Comparison of ENCODE assay signal across 27 mouse cellular contexts in the genomic region with DNA sequence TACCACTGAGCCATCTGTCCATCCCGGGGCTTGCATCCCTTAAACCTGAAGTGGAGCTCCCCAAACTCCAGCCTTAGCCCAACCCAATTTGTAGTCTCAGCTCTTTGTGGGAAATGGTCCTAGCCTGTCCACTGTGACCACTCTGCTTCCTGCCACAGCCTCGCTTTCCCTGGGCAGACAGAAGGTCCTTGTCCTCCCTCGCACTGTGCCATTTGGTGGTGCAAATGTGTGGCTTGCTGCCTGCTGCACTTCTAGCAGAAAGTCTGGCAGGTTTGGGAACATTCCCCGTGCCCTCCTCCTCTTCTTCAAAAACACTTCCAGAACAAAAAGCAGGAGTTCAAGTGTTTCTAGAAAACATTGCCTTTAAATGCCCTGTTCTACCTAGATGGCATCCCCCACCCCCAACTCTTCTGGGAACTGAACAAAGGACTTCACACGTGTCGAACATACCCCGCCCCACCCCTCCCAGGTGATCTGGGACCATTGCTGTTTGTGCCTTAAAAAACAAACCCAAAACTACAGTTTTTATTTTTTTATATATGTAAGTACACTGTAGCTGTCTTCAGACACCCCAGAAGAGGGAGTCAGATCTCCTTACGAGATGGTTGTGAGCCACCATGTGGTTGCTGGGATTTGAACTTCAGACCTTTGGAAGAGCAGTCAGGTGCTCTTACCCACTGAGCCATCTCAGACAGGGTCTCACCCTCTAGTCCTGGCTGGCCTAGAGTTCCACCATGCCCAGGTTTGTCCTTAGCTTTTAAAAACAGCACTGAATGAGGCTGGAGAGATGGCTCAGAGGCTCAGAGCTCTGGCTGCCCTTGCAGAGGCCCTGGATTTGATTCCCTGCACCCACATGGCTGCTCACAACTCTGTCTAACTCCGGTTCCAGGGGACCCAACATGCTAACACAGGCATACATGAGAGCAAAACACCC. TPM values are rescaled to one million over a fixed set of nuclear protein-coding genes. Genes with fewer than 3 reads are reported as not detected.
DNase-seq lines count a peak whose midpoint lies in the region; ATAC-seq and TF ChIP-seq lines count a peak whose summit lies in the region.
"Had no signal": no experiment of that assay in that cellular context is flagged by ENCODE, and none has a peak within 500 bp of the region (broad histone marks: within the 10 kb centered on the region; RNA-seq: fewer than 3 reads in every experiment).

No protein-coding gene starts in this region.

- intact Hi-C loops in left cerebral cortex, postnatal 4 days (cut with DNase I): no loop called here

- WGBS in lung, postnatal 0 days: 40% methylated on average over 9 of the region's 9 CpGs
- 44% methylated on average over 9 of the region's 9 CpGs for WGBS in limb, embryonic 15.5 days
- WGBS in liver, postnatal 0 days (ENCODE audit: insufficient replicate concordance): 67% methylated on average over 9 of the region's 9 CpGs

- no peak for TF ChIP-seq EP300 in lung, postnatal 0 days (IDR thresholded peaks at IDR 0.05)
- no peak for TF ChIP-seq EP300 in liver, postnatal 0 days (IDR thresholded peaks at IDR 0.05; ENCODE audit: low read depth)

- no peak for ATAC-seq in lung, postnatal 0 days
- no peak for ATAC-seq in limb, embryonic 15.5 days (ENCODE audit: insufficient number of reproducible peaks, low FRiP score, low TSS enrichment, low read depth)
- ATAC-seq in liver, postnatal 0 days: no peak
- ATAC-seq: midbrain, embryonic 16.5 days had no signal

- H3K36me3 ChIP-seq in lung, postnatal 0 days (ENCODE audit: insufficient read depth, low read length): no peaks in the 10 kb centered on the region
- H3K36me3 ChIP-seq in limb, embryonic 15.5 days: no peaks in the 10 kb centered on the region
- no peaks in the 10 kb centered on the region for H3K36me3 ChIP-seq in liver, postnatal 0 days (replicated peaks; ENCODE audit: insufficient read depth, low read length)
- H3K36me3 ChIP-seq: limb, embryonic 12.5 days; liver, embryonic 13.5 days; lung, embryonic 15.5 days; neural tube, embryonic 15.5 days; stomach, embryonic 15.5 days had no signal

- no peaks in the 10 kb centered on the region; the same call in 1 of the 2 replicates for H3K4me1 ChIP-seq in lung, postnatal 0 days (ENCODE audit: insufficient read depth, low read depth, low read length)
- peaks cover 14% of the 10 kb centered on the region for H3K4me1 ChIP-seq in limb, embryonic 15.5 days
- no peaks in the 10 kb centered on the region; the same call in 1 of the 2 replicates for H3K4me1 ChIP-seq in liver, postnatal 0 days (ENCODE audit: insufficient read depth)
- H3K4me1 ChIP-seq: neural tube, embryonic 15.5 days had no signal

- H3K4me2 ChIP-seq in lung, postnatal 0 days (replicated peaks; ENCODE audit: low read depth, low read length): no peak overlapping the region
- no peak overlapping the region for H3K4me2 ChIP-seq in limb, embryonic 15.5 days
- H3K4me2 ChIP-seq in liver, postnatal 0 days (ENCODE audit: low read depth, low read length): no peak overlapping the region
- H3K4me2 ChIP-seq: hindbrain, embryonic 14.5 days; limb, embryonic 12.5 days; liver, embryonic 13.5 days; lung, embryonic 15.5 days; neural tube, embryonic 15.5 days; stomach, embryonic 15.5 days had no signal

- DNase-seq in cerebellum, adult 11-12 months: peak; percentile 64
- no peak for DNase-seq in cerebellum, postnatal 10 days
- DNase-seq in lung, postnatal 0 days (ENCODE audit: low spot score): no peak
- no peak for DNase-seq in lung, postnatal 36 days
- DNase-seq in R1 (ENCODE audit: low read depth, low spot score): peak; percentile 59
- DNase-seq in liver, postnatal 0 days: no peak
- DNase-seq in left cerebral cortex, postnatal 4 days: no peak
- DNase-seq: adrenal gland, postnatal 36 days; embryo, embryonic 11 days; heart, postnatal 36 days; kidney, adult 8-10 months; kidney, postnatal 25 days; liver, embryonic 13.5 days; thymus, adult 2 months had no signal

- no peaks in the 10 kb centered on the region for H3K9me3 ChIP-seq in lung, postnatal 0 days (ENCODE audit: low read length)
- no peaks in the 10 kb centered on the region for H3K9me3 ChIP-seq in limb, embryonic 15.5 days
- no peaks in the 10 kb centered on the region for H3K9me3 ChIP-seq in liver, postnatal 0 days (ENCODE audit: low read length)
- H3K9me3 ChIP-seq: limb, embryonic 12.5 days; liver, embryonic 13.5 days; lung, embryonic 15.5 days; neural tube, embryonic 15.5 days; stomach, embryonic 15.5 days had no signal

- TF ChIP-seq CTCF in lung, postnatal 0 days (IDR thresholded peaks at IDR 0.05): no peak
- no peak for TF ChIP-seq CTCF in liver, postnatal 0 days (IDR thresholded peaks at IDR 0.05; ENCODE audit: low read depth)

- H3K27me3 ChIP-seq in lung, postnatal 0 days (replicated peaks; ENCODE audit: insufficient read depth, low read length): no peaks in the 10 kb centered on the region
- H3K27me3 ChIP-seq in limb, embryonic 15.5 days: no peaks in the 10 kb centered on the region
- H3K27me3 ChIP-seq in liver, postnatal 0 days (ENCODE audit: insufficient read depth, low read length): no peaks in the 10 kb centered on the region
- H3K27me3 ChIP-seq: limb, embryonic 12.5 days; lung, embryonic 15.5 days; neural tube, embryonic 15.5 days; stomach, embryonic 15.5 days had no signal

- 0 out of 2 replicates have a peak overlapping the region, but pooled peaks have one; percentile 5 for H3K27ac ChIP-seq in lung, postnatal 0 days (ENCODE audit: low read length)
- peak overlapping the region; percentile 27 for H3K27ac ChIP-seq in limb, embryonic 15.5 days
- H3K27ac ChIP-seq in liver, postnatal 0 days (ENCODE audit: low read depth): no peak overlapping the region
- H3K27ac ChIP-seq: heart, adult 2 months; hindbrain, embryonic 14.5 days; left cerebral cortex, adult 2 months; limb, embryonic 12.5 days; liver, embryonic 13.5 days; lung, embryonic 15.5 days; neural tube, embryonic 15.5 days; stomach, embryonic 15.5 days had no signal

- H3K9ac ChIP-seq in lung, postnatal 0 days (replicated peaks; ENCODE audit: low read depth): no peak overlapping the region
- H3K9ac ChIP-seq in limb, embryonic 15.5 days: no peak overlapping the region
- no peak overlapping the region for H3K9ac ChIP-seq in liver, postnatal 0 days (replicated peaks)
- H3K9ac ChIP-seq: hindbrain, embryonic 14.5 days; limb, embryonic 12.5 days; liver, embryonic 13.5 days; lung, embryonic 15.5 days; neural tube, embryonic 15.5 days; stomach, embryonic 15.5 days had no signal

- no peak overlapping the region for H3K4me3 ChIP-seq in lung, postnatal 0 days (ENCODE audit: low read depth, low read length)
- H3K4me3 ChIP-seq in limb, embryonic 15.5 days: no peak overlapping the region
- no peak overlapping the region for H3K4me3 ChIP-seq in liver, postnatal 0 days (ENCODE audit: low read depth, low read length)
- H3K4me3 ChIP-seq: heart, adult 2 months; left cerebral cortex, adult 2 months; limb, embryonic 12.5 days; liver, embryonic 13.5 days; lung, embryonic 15.5 days; neural tube, embryonic 15.5 days; stomach, embryonic 15.5 days had no signal

RNA-seq across cellular contexts. Expression of gene Pxn, which starts 7.9 kb away (rescaled TPM):
- 56.4 and 59.3 TPM in 2 replicates for polyA plus RNA-seq in lung, postnatal 0 days (2015; fragmentation: Nextera tagmentation; extraction: Ambion mirVana)
- polyA plus RNA-seq in limb, embryonic 15.5 days (2015; fragmentation: Nextera tagmentation; extraction: Ambion mirVana): 52.6 and 55.7 TPM in 2 replicates
- 14.9 and 16.3 TPM in 2 replicates for polyA plus RNA-seq in liver, postnatal 0 days (2015; fragmentation: Nextera tagmentation; extraction: Ambion mirVana)
- total RNA-seq in left cerebral cortex, postnatal 4 days (2021): 10 to 100 TPM; 23.9 to 24.7 TPM

RNA-seq across cellular contexts. Expression of gene Sirt4, which starts 14.0 kb away (rescaled TPM):
- 15.7 and 18.0 TPM in 2 replicates for polyA plus RNA-seq in lung, postnatal 0 days (2015; fragmentation: Nextera tagmentation; extraction: Ambion mirVana)
- 24.9 and 26.5 TPM in 2 replicates for polyA plus RNA-seq in limb, embryonic 15.5 days (2015; fragmentation: Nextera tagmentation; extraction: Ambion mirVana)
- polyA plus RNA-seq in liver, postnatal 0 days (2015; fragmentation: Nextera tagmentation; extraction: Ambion mirVana): 3.5 and 3.9 TPM in 2 replicates
- 10 to 100 TPM; 28.4 to 31.5 TPM for total RNA-seq in left cerebral cortex, postnatal 4 days (2021)

RNA-seq across cellular contexts. Expression of gene Pla2g1b, which starts 32.5 kb away (rescaled TPM):
- 70.5 and 71.7 TPM in 2 replicates for polyA plus RNA-seq in lung, postnatal 0 days (2015; fragmentation: Nextera tagmentation; extraction: Ambion mirVana)
- polyA plus RNA-seq in limb, embryonic 15.5 days (2015; fragmentation: Nextera tagmentation; extraction: Ambion mirVana): not detected in 2 replicates
- polyA plus RNA-seq in liver, postnatal 0 days (2015; fragmentation: Nextera tagmentation; extraction: Ambion mirVana): not detected in 2 replicates
- total RNA-seq in left cerebral cortex, postnatal 4 days (2021): not detected
- total RNA-seq: adrenal gland, postnatal 36 days; gastrocnemius, adult 8-10 months; heart, adult 2 months; heart, postnatal 36 days; layer of hippocampus, adult 8-10 months; left cerebral cortex, adult 2 months had no signal
- polyA plus RNA-seq: forebrain, embryonic 11.5 days; heart, adult 2 months; heart, embryonic 14.5 days; hindbrain, embryonic 14.5 days; limb, embryonic 12.5 days; liver, embryonic 13.5 days; midbrain, embryonic 16.5 days had no signal

Comparison
In these comparisons a context has a peak if more than half of its experiments do, and no peak if none do; other contexts are left out.
1. DNase-seq: peak in cerebellum, adult 11-12 months (single experiment) and R1 (single experiment); none in cerebellum, postnatal 10 days (0 of 2), lung, postnatal 0 days (single experiment), lung, postnatal 36 days (single experiment), liver, postnatal 0 days (single experiment) and left cerebral cortex, postnatal 4 days (single experiment).
2. RNA of gene Pla2g1b, which starts 32.5 kb away (polyA plus RNA-seq): 70.5 to 71.7 TPM in lung, postnatal 0 days; not detected in liver, postnatal 0 days and not detected in limb, embryonic 15.5 days; every median in the first group is over 10 times any median in the second.